Mouse (Mus musculus): ENCODE results near the gene Ube2cbp.

The Ube2cbp gene

GRCm38 (mm10) chr9:86324772-86325171 is 140.0 kb downstream of the Ube2cbp start:
- DNase-seq (ENCODE audit: low spot score), result no peak

GRCm38 (mm10) chr9:86319516-86320140 is 145.1 kb downstream of the Ube2cbp start:
- DNase-seq (ENCODE audit: low spot score), result no peak

- no peak for DNase-seq (ENCODE audit: low spot score)
These were observed 149.1 kb downstream of the Ube2cbp start for GRCm38 (mm10) chr9:86315700-86316099.

- no peak for DNase-seq (ENCODE audit: low spot score)
These were observed 156.1 kb downstream of the Ube2cbp start for GRCm38 (mm10) chr9:86308616-86309015.

- DNase-seq (ENCODE audit: low spot score), result no peak
These were observed 158.2 kb downstream of the Ube2cbp start for GRCm38 (mm10) chr9:86306556-86306955.

- no peak for DNase-seq (ENCODE audit: low spot score)
These were observed 163.3 kb downstream of the Ube2cbp start for GRCm38 (mm10) chr9:86301407-86301806.

GRCm38 (mm10) chr9:86298596-86298995 is 166.2 kb downstream of the Ube2cbp start:
- DNase-seq (ENCODE audit: low spot score), result no peak

GRCm38 (mm10) chr9:86298131-86298530 is 166.6 kb downstream of the Ube2cbp start:
- DNase-seq (ENCODE audit: low spot score), result no peak

GRCm38 (mm10) chr9:86296683-86297638 is 167.8 kb downstream of the Ube2cbp start:
- DNase-seq (ENCODE audit: low spot score), result no peak

- no peak for DNase-seq (ENCODE audit: low spot score)
These were observed 177.2 kb downstream of the Ube2cbp start for GRCm38 (mm10) chr9:86287570-86287954.

GRCm38 (mm10) chr9:86286830-86287569 is 177.8 kb downstream of the Ube2cbp start:
- DNase-seq (ENCODE audit: low spot score), result no peak

GRCm38 (mm10) chr9:86282555-86282954 is 182.2 kb downstream of the Ube2cbp start:
- no peak for DNase-seq (ENCODE audit: low spot score)

GRCm38 (mm10) chr9:86281147-86281467 is 183.6 kb downstream of the Ube2cbp start:
- DNase-seq (ENCODE audit: low spot score), result no peak

- DNase-seq (ENCODE audit: low spot score), result no peak
These were observed 184.1 kb downstream of the Ube2cbp start for GRCm38 (mm10) chr9:86280461-86281146.

GRCm38 (mm10) chr9:86269541-86269940 is 195.2 kb downstream of the Ube2cbp start:
- no peak for DNase-seq (ENCODE audit: low spot score)

- DNase-seq (ENCODE audit: low spot score), result no peak
These were observed 198.1 kb downstream of the Ube2cbp start for GRCm38 (mm10) chr9:86266658-86267057.
